Mouse (Mus musculus) liver, embryonic 14.5 days (tissue): ENCODE measurements around the gene Timp3. TPM values are rescaled to one million over a fixed set of nuclear protein-coding genes. Genes with fewer than 3 reads are reported as not detected.

Experiments
- ATAC-seq: fragments of 200-750 bp; cut with Nextera tagmentation; 2 replicates; pipeline ENCODE4 v1.8.0; 2017; ENCODE audit warnings: moderate number of reproducible peaks, mild to moderate bottlenecking, moderate library complexity; ENCODE audit not compliant: insufficient read depth
- DNase-seq, 3 experiments: peaks; one replicate each; pipeline ENCODE4 v3.0.0-alpha.2; 2012 to 2013; ENCODE audit warnings: low read depth in 3 of 3, low spot score in 3 of 3
- H3K27ac ChIP-seq: fragments of 300-500 bp; sonication (generic); 2 replicates; pipeline ENCODE4 v1.5.1; 2014; ENCODE audit warnings: moderate library complexity, mild to moderate bottlenecking, control low read depth, inconsistent platforms
- H3K27me3 ChIP-seq: fragments of 300-500 bp; sonication (generic); 2 replicates; pipeline ENCODE4 v1.6.1; 2014; ENCODE audit warnings: mild to moderate bottlenecking, low read length, moderate library complexity; ENCODE audit not compliant: control insufficient read depth, insufficient read depth
- H3K36me3 ChIP-seq: fragments of 300-500 bp; sonication (generic); replicated peaks from 2 replicates; pipeline ENCODE4 v1.6.1; 2014; ENCODE audit warnings: low read depth; ENCODE audit not compliant: control insufficient read depth, insufficient read depth
- H3K4me1 ChIP-seq, 2 experiments: fragments of 200-500 bp in 1 of 2; fragments of 300-500 bp in 1 of 2; sonication (generic) in 1 of 2; replicated peaks; 2 replicates each; pipeline ENCODE4 v1.6.1; 2012 to 2014; ENCODE audit warnings: antibody characterized with exemption in 1 of 2, inconsistent platforms in 1 of 2, low read length in 1 of 2; ENCODE audit not compliant: control insufficient read depth in 2 of 2, insufficient read depth in 2 of 2
- H3K4me2 ChIP-seq: fragments of 300-500 bp; sonication (generic); 2 replicates; pipeline ENCODE4 v1.6.1; 2014; ENCODE audit warnings: low read depth, mild to moderate bottlenecking, control low read depth, moderate library complexity
- H3K4me3 ChIP-seq, 2 experiments: fragments of 200-500 bp in 1 of 2; fragments of 300-500 bp in 1 of 2; sonication (generic) in 1 of 2; 2 replicates each; pipeline ENCODE4 v1.5.1; 2012 to 2014; ENCODE audit warnings: low read depth in 2 of 2, low read length in 2 of 2, mild to moderate bottlenecking in 2 of 2, control low read depth in 1 of 2, inconsistent platforms in 1 of 2, moderate library complexity in 1 of 2; ENCODE audit not compliant: insufficient read depth in 1 of 2
- H3K9ac ChIP-seq: fragments of 300-500 bp; sonication (generic); replicated peaks from 2 replicates; pipeline ENCODE4 v1.6.1; 2014; ENCODE audit warnings: mild to moderate bottlenecking, control low read depth, moderate library complexity
- H3K9me3 ChIP-seq: fragments of 300-500 bp; sonication (generic); 2 replicates; pipeline ENCODE4 v1.6.1; 2016; ENCODE audit warnings: low read length, mixed read lengths; ENCODE audit not compliant: control insufficient read depth
- CTCF ChIP-seq: IDR thresholded peaks from 2 replicates; pipeline ENCODE4 v1.5.1; 2016; ENCODE audit warnings: antibody characterized with exemption, low read depth, control low read depth
- EP300 ChIP-seq: IDR thresholded peaks from 2 replicates; pipeline ENCODE4 v1.6.1; 2016; ENCODE audit warnings: antibody characterized with exemption, low read depth
- WGBS: fragments of 180-500 bp; shearing (Covaris S2); extraction: QIAGEN DNeasy Blood & Tissue Kit; methylation state at CpG from one replicate; pipeline ENCODE4 v1.1.7; 2014; ENCODE audit not compliant: insufficient replicate concordance; 5-methylcytosine and 5-hydroxymethylcytosine counted together
- polyA plus RNA-seq, 2 experiments: library from polyadenylated mRNA; depleted of rRNA in 1 of 2; stranded (reverse) in 1 of 2; unstranded in 1 of 2; fragments of >200 nt; fragmentation: Nextera tagmentation in 1 of 2; extraction: Ambion mirVana in 1 of 2; gene quantifications; 2 replicates each; pipeline versions ENCODE4 v1.2.1 to v1.2.3; 2012 to 2014

Gene Timp3
- polyA plus RNA-seq, 2 experiments: 3.2 to 3.8 TPM

DNA sequence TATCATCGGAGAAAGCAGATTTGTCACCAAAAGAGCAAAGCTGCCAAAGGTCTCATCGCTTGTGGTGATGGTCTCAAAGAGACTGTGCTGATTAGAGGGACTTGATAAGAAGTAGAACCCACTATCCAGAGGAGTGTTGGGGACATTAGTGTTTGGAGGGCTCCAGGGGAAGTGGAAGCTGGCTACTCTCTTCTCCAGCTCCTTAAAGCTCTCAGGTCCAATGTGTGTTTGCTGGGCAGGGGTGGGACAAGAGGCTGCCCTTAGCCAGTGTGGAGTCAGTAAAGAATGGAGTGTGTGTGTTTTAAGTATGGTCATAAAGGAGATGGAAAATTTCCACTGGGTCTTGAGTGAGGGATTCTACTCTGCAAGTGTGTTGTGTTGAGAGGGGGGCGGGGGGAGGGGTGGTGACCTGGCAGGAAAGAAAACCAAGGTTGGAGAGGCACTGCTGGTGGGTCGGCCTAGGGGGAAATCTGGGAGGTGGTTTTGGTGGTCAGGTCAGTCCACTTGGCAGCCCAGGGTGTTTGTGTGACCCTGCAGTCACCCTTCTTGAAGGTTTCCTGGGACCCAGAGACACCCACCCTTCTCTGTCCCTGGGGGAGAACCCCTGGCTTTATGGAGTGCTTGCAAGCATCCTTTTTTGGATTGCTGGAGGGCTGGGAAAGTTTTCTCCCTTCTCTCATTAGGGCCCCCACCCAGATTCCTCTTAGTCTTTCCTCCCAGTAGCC is 1.6 kb downstream of the Timp3 start:
- WGBS: 16% methylated on average over 4 of the region's 4 CpGs
- Histone ChIP-seq H3K4me1 (0 out of 4 replicates have a peak, but pooled peaks cover 0 to 3% of the 10 kb centered on the region in 2 experiments), H3K4me3 (peak overlapping the region in 1 of 2 experiments; percentile 24; a peak in 2 of 4 replicates), H3K27me3 (peaks cover 30% of the 10 kb centered on the region), H3K9me3 (no peaks in the 10 kb centered on the region), H3K27ac (no peak overlapping the region), H3K36me3 (no peaks in the 10 kb centered on the region), H3K9ac (no peak overlapping the region), H3K4me2 (0 out of 2 replicates have a peak overlapping the region, but pooled peaks have one; percentile 2)
- TF ChIP-seq EP300 (no peak), CTCF (no peak)
- no peak for ATAC-seq
- DNase-seq: no peak

DNA sequence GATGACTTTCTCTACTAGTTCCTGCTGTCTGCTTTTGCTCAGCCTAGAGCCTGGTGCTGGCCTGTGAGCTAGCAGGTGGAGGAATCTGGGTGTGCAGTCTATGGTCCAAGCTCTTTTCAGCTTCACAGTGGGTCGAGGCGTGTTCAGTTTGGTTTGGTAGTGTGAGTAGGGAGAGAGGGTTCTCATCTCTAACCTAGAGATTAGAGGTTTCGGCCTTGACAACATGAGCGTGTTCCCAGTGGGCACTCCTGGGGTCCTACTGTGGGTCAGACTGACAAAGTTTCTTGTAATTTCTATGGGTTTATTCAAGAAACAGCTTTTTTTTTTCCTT is 2.1 kb downstream of the Timp3 start:
- H3K9me3 ChIP-seq: no peaks in the 10 kb centered on the region
- ATAC-seq (no peak), DNase-seq (no peak)
- H3K36me3 ChIP-seq: no peaks in the 10 kb centered on the region
- H3K4me2 ChIP-seq: no peak overlapping the region
- no peak overlapping the region for H3K9ac ChIP-seq
- H3K4me3 ChIP-seq: 0 out of 4 replicates have a peak overlapping the region, but pooled peaks of 1 of the 2 experiments have one; percentile 24
- peaks cover 30% of the 10 kb centered on the region for H3K27me3 ChIP-seq
- no peak for TF ChIP-seq EP300
- TF ChIP-seq CTCF: no peak
- H3K27ac ChIP-seq: no peak overlapping the region
- H3K4me1 ChIP-seq: 0 out of 4 replicates have a peak, but pooled peaks cover 0 to 3% of the 10 kb centered on the region in 2 experiments
- WGBS: 52% methylated on average over 4 of the region's 4 CpGs

DNA sequence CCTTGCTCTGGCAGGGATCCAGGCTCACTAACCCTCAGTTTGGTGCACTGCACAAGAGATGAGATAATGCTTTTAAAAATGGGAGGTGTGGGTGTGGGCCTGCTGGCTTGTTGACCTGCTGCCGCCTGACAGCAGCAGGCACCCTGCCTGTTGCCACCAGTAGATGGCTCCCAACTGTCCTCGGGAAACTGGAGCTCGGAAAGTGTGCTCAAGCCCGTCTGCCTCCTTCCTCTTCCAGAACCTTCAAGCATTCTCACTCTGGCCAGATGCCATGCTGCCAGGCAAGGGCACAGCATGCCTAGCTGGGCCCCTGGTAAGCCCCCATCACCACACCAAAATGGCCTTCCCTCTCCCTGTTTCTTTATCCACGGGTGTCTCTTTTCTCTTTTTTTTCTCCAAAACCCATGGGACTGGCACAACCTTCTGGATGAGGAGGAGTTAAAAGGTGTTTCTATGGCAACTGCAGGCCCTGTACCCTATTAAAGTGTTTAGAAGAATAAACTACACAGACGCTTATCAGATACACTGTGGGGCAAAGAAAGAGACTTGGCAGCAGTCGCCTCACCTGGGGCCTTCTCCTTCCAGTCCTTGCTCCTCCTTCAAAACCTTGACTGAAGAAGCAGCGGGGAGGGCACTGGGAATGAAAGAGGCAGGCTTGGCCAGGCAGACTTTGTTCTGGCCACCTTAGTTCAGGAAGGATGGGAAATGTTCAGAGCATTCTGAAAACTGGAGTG is 2.8 kb downstream of the Timp3 start:
- TF ChIP-seq EP300: no peak
- TF ChIP-seq CTCF: peak; percentile 91
- DNase-seq (peak; percentile 26 to 47 (median 29)), ATAC-seq (peak; percentile 80)
- 0 out of 4 replicates have a peak, but pooled peaks cover 0 to 3% of the 10 kb centered on the region in 2 experiments for H3K4me1 ChIP-seq
- no peak overlapping the region for H3K4me3 ChIP-seq
- no peak overlapping the region for H3K4me2 ChIP-seq
- H3K27ac ChIP-seq: no peak overlapping the region
- H3K9ac ChIP-seq: no peak overlapping the region
- H3K36me3 ChIP-seq: no peaks in the 10 kb centered on the region
- H3K27me3 ChIP-seq: peaks cover 28% of the 10 kb centered on the region
- 26% methylated on average over 8 of the region's 8 CpGs for WGBS
- H3K9me3 ChIP-seq: no peaks in the 10 kb centered on the region

DNA sequence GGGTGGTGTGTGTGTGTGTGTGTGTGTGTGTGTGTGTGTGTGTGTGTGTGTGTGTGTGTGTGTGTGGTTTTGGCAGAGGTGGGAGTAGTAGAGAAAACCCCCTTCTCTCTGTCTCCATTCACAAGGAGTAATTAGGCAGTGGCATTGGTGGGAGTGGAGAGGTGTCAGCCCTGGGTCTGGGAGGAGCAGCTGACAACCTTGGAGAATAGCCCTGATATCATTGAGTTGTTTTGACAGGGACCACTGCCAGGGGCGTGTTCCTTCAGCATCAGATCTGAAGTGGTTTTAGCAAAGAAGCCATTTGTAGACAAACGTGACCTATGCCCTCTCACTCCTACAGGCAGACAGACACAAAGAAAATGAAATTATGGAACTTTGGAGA is 3.3 kb downstream of the Timp3 start:
- Histone ChIP-seq H3K27ac (no peak overlapping the region), H3K4me3 (no peak overlapping the region), H3K36me3 (no peaks in the 10 kb centered on the region), H3K9me3 (no peaks in the 10 kb centered on the region), H3K9ac (no peak overlapping the region), H3K27me3 (peaks cover 28% of the 10 kb centered on the region), H3K4me1 (0 out of 4 replicates have a peak, but pooled peaks cover 0 to 3% of the 10 kb centered on the region in 2 experiments), H3K4me2 (no peak overlapping the region)
- WGBS: 31% methylated on average over 2 of the region's 2 CpGs
- no peak for ATAC-seq
- TF ChIP-seq EP300 (no peak), CTCF (no peak)
- DNase-seq: no peak

- TF ChIP-seq EP300 (no peak), CTCF (no peak)
- H3K36me3 ChIP-seq: no peaks in the 10 kb centered on the region
- no peak overlapping the region for H3K4me3 ChIP-seq
- no peak for ATAC-seq
- WGBS: 24% methylated on average over 2 of the region's 2 CpGs
- 0 out of 4 replicates have a peak, but pooled peaks cover 0 to 3% of the 10 kb centered on the region in 2 experiments for H3K4me1 ChIP-seq
- no peak overlapping the region for H3K9ac ChIP-seq
- no peaks in the 10 kb centered on the region for H3K9me3 ChIP-seq
- peaks cover 20% of the 10 kb centered on the region for H3K27me3 ChIP-seq
- H3K4me2 ChIP-seq: no peak overlapping the region
- no peak for DNase-seq
- no peak overlapping the region for H3K27ac ChIP-seq
Measured at GRCm38 (mm10) chr10:86304583-86304982, 4.4 kb downstream of the Timp3 start.
